Mouse (Mus musculus) CD4-positive helper T cell, adult 2 months (primary cell): ENCODE measurements around the gene Samd4b.
A peak's percentile ranks its signal among the peaks of the same experiment; 100 is the strongest.
"Not testable (repeated sequence)": the region's sequence is repeated elsewhere in the genome, so short reads cannot be mapped to it uniquely, and the experiment has no call there.

Experiments used
- DNase-seq: peaks from one replicate; pipeline ENCODE4 v3.0.0-alpha.2; 2012; ENCODE audit warnings: low read depth, missing footprints, low spot score

Samd4b gene

GRCm38 (mm10) chr7:28597642-28598446 lies at the start of gene Samd4b, which contains the start of gene Pak4:
Samd4b (minus strand) TSS chr7:28598144.
Pak4 (minus strand) TSS chr7:28598185.
- DNase-seq = peak; percentile 99

- peak; percentile 23 for DNase-seq
Measured at GRCm38 (mm10) chr7:28647016-28647415, 49.1 kb upstream of the Samd4b start.

DNA sequence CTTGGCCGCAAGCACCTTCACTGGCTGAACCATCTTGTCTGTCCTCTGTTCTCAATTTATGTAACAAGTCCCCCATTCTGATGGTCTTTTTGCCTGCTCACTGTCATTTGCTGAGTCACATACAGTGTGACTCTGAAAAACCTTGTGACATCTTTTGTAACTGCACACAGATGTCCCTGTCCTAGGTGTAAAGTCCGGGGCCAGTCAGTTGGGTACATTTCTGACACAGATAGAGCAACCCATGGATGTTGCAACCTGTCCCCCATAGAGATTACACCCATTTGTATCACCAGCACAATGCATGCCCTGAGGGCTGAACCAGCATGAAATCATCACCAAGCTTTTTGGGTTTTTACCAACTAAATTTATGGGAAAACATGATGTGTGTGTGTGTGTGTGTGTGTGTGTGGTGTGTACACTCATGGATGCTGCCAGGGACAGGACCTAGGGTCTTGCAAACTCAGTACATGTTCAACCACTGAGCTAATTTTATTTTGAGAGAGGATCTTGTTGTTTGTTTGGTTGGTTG lies 48.1 kb upstream of the Samd4b start:
- no peak for DNase-seq

GRCm38 (mm10) chr7:28645366-28645765 lies 47.4 kb upstream of the Samd4b start:
- no peak for DNase-seq

- no peak for DNase-seq
Measured at GRCm38 (mm10) chr7:28641546-28641945, 43.6 kb upstream of the Samd4b start.

- DNase-seq = no peak
Measured at GRCm38 (mm10) chr7:28637511-28637910, 39.6 kb upstream of the Samd4b start.

GRCm38 (mm10) chr7:28634128-28634527 lies 36.2 kb upstream of the Samd4b start:
- no peak for DNase-seq

- no peak for DNase-seq
Measured at GRCm38 (mm10) chr7:28631073-28631472, 33.1 kb upstream of the Samd4b start, which contains the start of gene Acp7. Acp7 (minus strand) TSS chr7:28631332.

GRCm38 (mm10) chr7:28624791-28625190 lies 26.8 kb upstream of the Samd4b start:
- no peak for DNase-seq

DNA sequence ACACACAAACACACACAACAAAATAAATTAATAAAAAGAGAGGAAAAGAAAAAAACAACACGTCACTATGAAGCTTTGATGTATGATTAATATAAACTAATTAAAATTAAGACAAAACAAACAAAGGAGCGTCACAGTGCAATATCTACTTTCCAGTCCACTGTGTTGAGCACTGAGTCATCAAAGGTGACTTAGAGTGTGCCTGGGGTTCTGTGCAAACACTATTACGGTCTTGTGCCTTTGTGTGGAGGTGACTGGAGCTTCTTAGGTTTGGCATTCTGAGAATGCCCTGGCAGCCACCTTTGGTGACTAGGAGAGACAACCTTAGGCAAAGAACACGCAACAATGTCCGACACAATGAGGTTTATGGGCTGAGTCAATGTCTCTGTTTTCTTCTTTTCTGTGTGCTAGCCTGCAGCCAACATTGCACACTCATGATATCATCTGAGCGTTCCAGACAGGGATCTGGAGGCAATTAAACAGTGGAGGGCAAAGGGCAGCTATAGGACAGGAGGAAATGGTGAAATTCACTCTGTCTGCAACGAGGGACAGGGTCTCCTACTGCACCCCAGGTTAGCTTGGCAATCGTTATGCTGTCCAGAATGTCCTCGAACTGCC lies 21.3 kb upstream of the Samd4b start:
- DNase-seq = no peak

DNA sequence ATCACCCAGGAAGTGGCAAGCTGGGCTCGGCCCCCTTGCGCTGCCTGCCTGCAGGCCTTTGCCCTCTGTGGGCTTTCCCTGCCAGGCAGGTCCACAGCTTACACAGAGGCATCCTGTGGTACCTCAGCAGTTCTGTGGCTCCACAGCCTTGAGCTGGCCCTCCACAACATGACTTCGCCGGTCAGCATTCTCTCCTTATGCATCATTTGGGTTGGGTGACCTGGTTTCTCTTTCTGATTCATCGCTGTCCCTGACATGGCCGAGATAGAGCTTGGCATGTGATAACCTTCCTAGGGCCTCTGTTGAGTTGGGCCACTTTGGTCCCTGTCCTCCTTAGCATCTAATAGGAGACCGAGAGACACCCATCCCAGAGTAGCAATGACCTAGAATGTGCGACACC lies 8.0 kb upstream of the Samd4b start:
- DNase-seq = no peak

- not testable (repeated sequence) for DNase-seq
Measured at GRCm38 (mm10) chr7:28603788-28604187, 5.8 kb upstream of the Samd4b start.

GRCm38 (mm10) chr7:28603136-28603535 lies 5.2 kb upstream of the Samd4b start:
- no peak for DNase-seq

DNA sequence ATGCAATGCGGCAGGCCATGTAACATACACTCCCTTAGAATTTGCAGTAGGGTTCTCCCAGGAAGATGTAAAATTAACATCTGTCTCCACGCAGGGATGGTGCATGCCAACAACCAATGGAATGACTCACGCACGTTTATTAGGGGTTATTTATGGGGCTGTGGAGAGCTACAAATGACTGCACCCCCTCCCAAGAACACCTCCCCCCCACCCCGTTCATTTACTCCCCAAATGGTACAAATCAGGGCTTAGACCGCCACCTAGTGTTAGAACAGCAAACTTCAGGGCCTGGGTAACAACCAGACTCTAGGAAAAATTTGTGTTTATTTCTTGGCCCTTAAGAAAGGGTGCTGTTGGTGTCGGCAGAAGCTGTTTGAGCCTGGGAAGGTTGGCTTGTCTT lies 3.7 kb upstream of the Samd4b start:
- DNase-seq = peak; percentile 76

DNA sequence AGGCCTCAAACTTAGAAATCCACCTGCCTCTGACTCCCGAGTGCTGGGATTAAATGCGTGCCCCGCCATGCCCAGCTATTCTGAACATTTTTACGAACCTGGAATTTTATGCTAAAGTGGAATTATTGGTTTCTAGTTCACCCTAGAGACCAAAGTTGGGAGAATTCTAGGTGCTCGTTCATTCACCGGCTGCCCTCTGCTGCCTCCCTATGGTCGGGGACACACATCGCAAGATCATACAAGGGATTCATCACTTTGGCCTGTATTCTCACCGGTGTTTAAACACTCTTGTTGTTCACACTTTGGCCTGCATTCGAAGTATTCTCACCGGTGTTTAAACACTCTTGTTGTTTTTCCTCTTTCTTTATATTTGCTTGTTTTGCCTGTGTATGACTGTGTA lies 3.1 kb upstream of the Samd4b start:
- DNase-seq = peak; percentile 73

GRCm38 (mm10) chr7:28598951-28599350 lies 1.0 kb upstream of the Samd4b start:
- DNase-seq = no peak

GRCm38 (mm10) chr7:28597277-28597570 lies 720 bp downstream of the Samd4b start:
- DNase-seq = no peak

GRCm38 (mm10) chr7:28596436-28597276 lies 1.3 kb downstream of the Samd4b start:
- no peak for DNase-seq

DNA sequence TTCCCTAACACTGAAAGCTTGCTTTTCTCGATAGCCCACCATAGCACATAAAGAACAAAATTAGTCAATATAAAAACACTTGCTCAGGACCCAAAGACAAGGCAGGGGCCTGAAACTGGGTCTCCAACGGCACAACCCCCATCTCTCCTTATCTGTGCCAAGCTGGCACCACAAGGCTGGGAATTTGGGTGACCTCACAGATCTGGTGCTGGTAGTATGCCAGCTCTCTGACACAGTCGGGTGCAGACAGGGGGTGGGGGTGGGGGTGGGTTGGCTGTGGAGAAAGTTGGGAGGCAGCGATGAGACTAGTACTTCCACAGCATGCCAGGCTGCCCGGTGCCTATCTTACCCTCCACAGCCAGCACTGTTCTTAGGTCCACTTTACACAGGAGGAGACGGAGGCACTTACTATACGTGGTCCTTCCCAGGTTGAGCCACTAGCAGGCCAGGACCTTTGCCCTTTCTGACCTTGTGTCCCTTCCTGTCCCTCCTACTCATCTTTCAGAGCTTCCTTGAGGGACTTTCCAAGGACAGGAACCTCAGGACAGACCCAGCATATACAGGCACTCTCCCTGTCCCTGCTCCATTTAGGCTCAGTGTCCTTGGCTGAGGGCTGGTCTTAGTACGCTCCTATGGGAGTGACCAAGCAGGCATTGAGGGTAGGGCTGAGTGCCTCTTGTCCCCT lies 2.1 kb downstream of the Samd4b start:
- DNase-seq = no peak

DNA sequence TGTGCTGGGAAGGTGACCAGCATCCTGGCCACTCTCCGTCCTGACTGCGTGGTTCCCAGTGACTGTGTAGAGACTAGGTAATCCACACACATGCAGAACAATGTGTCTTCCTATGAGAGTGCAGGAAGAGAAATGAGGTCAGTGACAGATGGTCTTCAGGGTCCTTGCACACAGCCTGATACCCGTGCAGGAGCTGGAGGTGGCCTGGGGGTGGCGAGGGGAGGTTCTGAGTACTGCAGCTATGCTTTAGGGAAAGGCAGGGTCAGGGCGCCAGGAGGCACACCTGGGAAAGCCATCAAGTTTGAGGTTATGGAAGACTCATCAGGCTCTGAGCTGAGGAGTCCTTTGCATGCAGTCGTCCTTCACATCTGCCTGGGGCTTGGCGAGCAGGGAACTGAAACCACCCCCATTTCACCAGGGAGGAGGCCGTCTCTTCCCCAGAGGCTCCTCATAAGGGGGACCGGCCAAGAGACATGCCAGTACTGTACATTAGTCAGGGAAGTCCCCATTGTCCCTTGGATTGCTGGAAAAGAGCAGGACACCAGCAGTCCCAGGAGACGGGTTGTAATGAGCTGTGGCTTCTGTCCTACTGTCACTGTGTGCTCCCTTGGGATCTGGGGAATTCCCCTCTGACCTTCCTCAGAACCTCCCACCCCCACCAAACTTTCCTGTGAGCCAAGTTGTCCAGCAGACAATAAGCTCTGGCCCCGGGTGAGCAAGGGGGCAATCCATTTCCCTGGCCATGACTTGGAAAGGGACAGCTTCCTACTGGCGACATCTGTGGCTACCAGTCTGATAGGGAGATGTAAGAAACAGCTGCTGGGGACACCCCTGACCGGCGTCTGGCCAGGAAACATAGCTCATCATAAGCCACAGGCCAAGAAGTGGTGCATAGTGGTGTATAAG lies 4.5 kb downstream of the Samd4b start:
- no peak for DNase-seq
